Mouse (Mus musculus) heart, adult 2 months (tissue): ENCODE data around the gene Olfr1416.

Source experiments
- CTCF ChIP-seq: fragments of 200-600 bp; IDR thresholded peaks from 2 replicates; pipeline ENCODE4 v1.8.1; 2022; ENCODE audit warnings: antibody characterized with exemption, mild to moderate bottlenecking, moderate library complexity
- EP300 ChIP-seq: fragments of 200-500 bp; IDR thresholded peaks from 2 replicates; pipeline ENCODE4 v1.6.1; 2011; ENCODE audit warnings: low read depth, low read length, control low read depth; ENCODE audit not compliant: insufficient read depth

DNA sequence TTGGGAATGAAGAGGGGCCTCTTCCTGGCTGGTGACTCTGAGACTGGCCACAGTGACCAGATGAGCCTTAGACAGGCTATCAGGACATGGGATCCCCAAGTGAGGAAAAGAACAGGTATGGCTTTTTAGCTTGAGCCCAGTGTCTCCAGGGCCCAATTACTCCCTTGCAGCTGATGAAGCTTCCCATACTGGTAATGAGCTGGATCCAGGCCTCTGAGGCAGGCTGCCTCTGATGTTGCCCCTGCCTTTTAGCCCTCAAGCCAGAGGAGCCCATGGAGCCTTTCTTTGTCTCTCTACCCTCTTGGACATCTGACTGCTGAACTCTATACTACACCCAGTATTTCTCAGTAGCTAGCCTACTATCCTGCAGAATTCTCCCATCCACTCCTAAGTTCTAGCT lies at the start of gene Olfr1416:
- no peak for TF ChIP-seq EP300
- TF ChIP-seq CTCF, result no peak
